Mouse (Mus musculus): ENCODE data around the gene Trim68. TPM values are rescaled to one million over a fixed set of nuclear protein-coding genes. Genes with fewer than 3 reads are reported as not detected.

The Trim68 gene
- 14.8 and 22.7 TPM in 2 replicates for polyA plus RNA-seq (2012; rRNA removed)

DNA sequence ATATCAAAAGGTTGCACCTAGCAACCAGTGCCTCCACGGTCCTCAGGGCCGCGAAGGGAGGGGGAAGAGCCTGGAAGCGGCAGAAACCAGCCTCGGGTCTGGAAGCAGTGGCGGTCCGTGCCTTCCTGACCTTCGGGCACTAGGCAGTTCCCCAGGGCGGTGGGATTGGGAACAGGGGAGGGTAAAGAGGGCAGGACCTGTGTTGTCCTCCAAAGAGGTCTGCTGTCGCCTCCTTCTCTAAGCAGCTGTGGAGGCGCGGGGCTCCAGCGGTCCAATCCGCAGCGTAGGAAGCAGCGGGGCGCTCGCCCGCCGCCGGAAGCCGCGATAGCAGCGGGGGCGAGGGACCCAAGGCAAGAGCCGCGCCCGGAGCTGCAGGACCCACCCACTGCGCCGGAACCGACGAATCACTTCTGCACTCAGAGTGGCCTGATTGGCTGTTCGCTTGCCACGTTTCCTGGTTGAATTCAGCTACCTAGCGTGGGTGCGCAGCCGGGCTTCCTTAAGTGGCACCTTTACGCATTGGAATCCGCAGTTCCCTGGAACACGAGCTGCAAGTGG lies at the start of gene Trim68:
Gene Trim68 (minus strand): TSS at position 384 of the 558 bp plus-strand sequence.

GRCm38 (mm10) chr7:102727391-102727790 lies 40.3 kb upstream of the Trim68 start, which contains the start of gene Olfr559:
TSS of gene Olfr559 (minus strand) at chr7:102727491.

DNA sequence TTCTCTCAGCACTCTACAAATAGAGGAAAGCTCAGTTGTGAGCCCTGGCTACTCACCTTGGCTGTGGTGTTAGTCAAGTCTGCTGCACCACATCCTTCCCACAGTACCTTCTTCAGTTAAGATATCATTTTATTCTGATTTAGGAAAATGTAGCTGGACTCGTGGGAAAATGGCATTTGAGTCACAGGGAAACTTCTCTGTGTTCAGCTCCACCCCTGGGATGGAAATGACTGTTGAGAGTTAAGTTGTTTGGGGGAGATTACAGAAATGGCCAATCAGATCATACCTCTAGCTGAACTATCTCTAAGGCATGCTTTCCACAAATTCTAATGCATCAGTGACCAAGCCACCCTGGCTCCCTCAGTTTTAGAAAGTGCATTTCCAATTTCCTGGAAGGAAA lies 31.8 kb upstream of the Trim68 start, which contains the start of gene Olfr33:
Gene Olfr33 (minus strand): TSS at position 101 of the 400 bp plus-strand sequence.

DNA sequence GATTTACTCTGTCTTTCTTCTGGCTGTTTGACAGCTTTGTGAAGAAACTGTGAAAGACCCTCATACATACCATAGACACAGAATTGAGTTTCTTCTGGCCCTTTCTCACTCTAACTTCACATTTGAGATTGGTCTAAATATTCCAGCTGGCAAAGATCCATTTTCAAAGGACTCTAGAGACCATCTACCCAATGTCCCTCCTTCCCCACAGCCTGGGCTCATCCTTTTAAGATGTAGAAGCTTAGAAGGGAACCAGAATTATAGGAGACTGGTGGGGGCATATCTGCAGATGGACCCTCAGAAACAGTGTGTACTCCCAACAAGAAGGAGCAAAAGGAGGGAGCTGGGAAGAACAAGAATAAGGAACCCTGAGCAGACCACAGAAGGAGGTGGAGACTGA lies 14.8 kb upstream of the Trim68 start, which contains the start of gene Olfr558:
Gene Olfr558 (plus strand): TSS at position 301 of the 400 bp plus-strand sequence.

DNA sequence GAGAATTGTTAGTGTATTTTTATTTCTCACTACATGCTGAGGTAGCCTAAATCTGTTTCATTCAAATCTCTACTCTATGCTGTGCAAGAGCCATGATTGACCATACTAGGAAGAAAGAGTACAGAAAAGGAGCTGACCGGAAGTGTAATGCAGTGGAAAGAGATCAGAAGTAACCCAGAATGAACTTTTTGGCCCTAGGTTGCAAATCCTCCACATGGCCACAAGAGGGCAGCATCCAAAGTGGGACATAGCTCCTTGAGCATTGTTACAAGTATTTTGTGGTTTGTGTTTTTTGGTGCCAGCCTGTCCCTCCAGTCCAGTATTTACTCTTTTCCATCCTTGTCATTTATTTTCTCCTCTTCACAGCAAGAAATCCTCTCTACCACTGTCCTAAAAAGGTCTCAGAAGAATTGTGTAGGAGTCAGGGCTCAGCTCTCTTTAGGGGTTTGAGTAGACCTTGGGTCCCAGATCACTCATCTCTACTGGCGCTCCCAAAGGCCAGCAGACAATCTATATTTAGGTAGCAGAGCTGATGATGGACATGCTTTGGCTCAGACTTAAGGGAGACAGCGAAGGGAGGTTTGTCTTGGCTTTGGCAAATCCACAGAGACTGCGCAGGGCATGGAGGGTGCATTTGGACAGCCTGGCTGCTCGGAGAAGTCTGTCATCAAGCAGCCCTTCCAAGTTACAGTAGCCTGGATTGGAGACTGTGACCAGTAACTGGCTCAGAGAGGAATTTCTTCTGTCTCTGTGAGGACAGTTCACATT lies 8.4 kb upstream of the Trim68 start, which contains the start of gene Olfr557:
Gene Olfr557 (plus strand): TSS at position 553 of the 768 bp plus-strand sequence.

DNA sequence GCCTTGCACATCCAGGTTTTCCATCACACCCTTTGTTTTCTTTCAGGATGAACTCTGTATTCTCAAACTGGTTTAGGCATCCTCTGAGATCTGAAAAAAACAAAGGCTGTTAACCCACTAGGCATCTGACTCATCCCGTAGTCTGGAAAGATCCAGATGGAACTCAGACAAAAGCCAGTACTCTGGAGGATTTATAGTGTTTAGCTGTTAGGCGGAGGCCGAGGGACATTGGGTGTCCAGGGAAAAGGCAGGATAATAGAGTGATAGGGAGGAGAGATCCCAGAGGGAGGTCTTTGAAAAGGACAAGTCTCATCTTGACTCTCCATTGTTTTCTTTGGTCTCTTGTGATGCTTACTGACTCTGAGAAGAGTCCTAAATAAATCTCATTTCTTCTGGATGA lies 22.5 kb downstream of the Trim68 start, which contains the start of gene Olfr556:
Gene Olfr556 (plus strand): TSS at position 301 of the 400 bp plus-strand sequence.

DNA sequence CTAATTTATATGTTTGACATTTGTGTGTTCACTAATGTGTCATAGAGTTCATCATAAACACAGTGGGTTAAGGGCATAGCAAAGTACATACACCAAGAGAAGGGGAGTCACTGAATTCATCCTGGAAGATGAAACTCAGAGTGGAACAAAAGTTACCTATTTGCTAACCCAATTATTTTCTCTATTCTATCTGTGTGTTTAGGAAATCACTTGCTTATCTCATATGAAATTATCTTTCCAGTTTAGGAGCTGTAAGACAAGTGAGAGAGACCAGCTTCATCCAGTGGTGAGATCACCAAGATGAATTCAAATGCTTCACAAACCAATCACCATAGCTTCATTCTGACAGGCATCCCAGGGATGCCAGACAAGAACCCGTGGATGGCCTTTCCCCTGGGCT lies 28.6 kb downstream of the Trim68 start, which contains the start of gene Olfr555:
Gene Olfr555 (plus strand): TSS at position 301 of the 400 bp plus-strand sequence.

GRCm38 (mm10) chr7:102638132-102638531 lies 49.0 kb downstream of the Trim68 start, which contains the start of gene Olfr554:
TSS of gene Olfr554 (plus strand) at chr7:102638432.

Other genes starting within 250 kb of the Trim68 start
- gene Rrm1, start 245.6 kb downstream of the Trim68 start, polyA plus RNA-seq (2012; rRNA removed): 56.1 and 67.0 TPM in 2 replicates
- gene Olfr543, start 205.6 kb downstream of the Trim68 start, polyA plus RNA-seq (2012; rRNA removed): not detected in 2 replicates
- gene Olfr544, start 199.0 kb downstream of the Trim68 start, polyA plus RNA-seq (2012; rRNA removed): not detected in 2 replicates
- not detected in 2 replicates for gene Olfr545, start 187.8 kb downstream of the Trim68 start, polyA plus RNA-seq (2012; rRNA removed)
- gene Olfr547, start 152.6 kb downstream of the Trim68 start, polyA plus RNA-seq (2012; rRNA removed): not detected in 2 replicates
- gene Olfr548-ps1, start 146.4 kb downstream of the Trim68 start, polyA plus RNA-seq (2012; rRNA removed): not detected in 2 replicates
- not detected in 2 replicates for gene Olfr549, start 137.5 kb downstream of the Trim68 start, polyA plus RNA-seq (2012; rRNA removed)
- gene Trim21, start 121.8 kb downstream of the Trim68 start, polyA plus RNA-seq (2012; rRNA removed): 2.2 and 3.0 TPM in 2 replicates
- gene Olfr550, start 115.9 kb downstream of the Trim68 start, polyA plus RNA-seq (2012; rRNA removed): not detected in 2 replicates
- gene Olfr551, start 95.4 kb downstream of the Trim68 start, polyA plus RNA-seq (2012; rRNA removed): not detected in 2 replicates
- gene Olfr552, start 89.6 kb downstream of the Trim68 start, polyA plus RNA-seq (2012; rRNA removed): 0.01 TPM in 1 of 2 replicates, not detected in the other
- gene Olfr553, start 69.1 kb downstream of the Trim68 start, polyA plus RNA-seq (2012; rRNA removed): not detected in 2 replicates
- gene Olfr554, start 48.9 kb downstream of the Trim68 start, polyA plus RNA-seq (2012; rRNA removed): not detected in 2 replicates
- gene Olfr555, start 28.5 kb downstream of the Trim68 start, polyA plus RNA-seq (2012; rRNA removed): not detected in 2 replicates
- not detected in 2 replicates for gene Olfr556, start 22.4 kb downstream of the Trim68 start, polyA plus RNA-seq (2012; rRNA removed)
- not detected in 2 replicates for gene Olfr557, start 8.6 kb upstream of the Trim68 start, polyA plus RNA-seq (2012; rRNA removed)
- 0.07 and 0.29 TPM in 2 replicates for gene Olfr558, start 14.9 kb upstream of the Trim68 start, polyA plus RNA-seq (2012; rRNA removed)
- not detected in 2 replicates for gene Olfr33, start 31.7 kb upstream of the Trim68 start, polyA plus RNA-seq (2012; rRNA removed)
- gene Olfr559, start 40.2 kb upstream of the Trim68 start, polyA plus RNA-seq (2012; rRNA removed): not detected in 2 replicates
- gene Olfr560, start 72.0 kb upstream of the Trim68 start, polyA plus RNA-seq (2012; rRNA removed): not detected in 2 replicates
- 0.09 and 0.43 TPM in 2 replicates for gene Olfr78, start 72.1 kb upstream of the Trim68 start, polyA plus RNA-seq (2012; rRNA removed)
- not detected in 2 replicates for gene Olfr561, start 83.9 kb upstream of the Trim68 start, polyA plus RNA-seq (2012; rRNA removed)
- not detected in 2 replicates for gene Olfr564, start 116.2 kb upstream of the Trim68 start, polyA plus RNA-seq (2012; rRNA removed)
- not detected in 2 replicates for gene Olfr566, start 171.4 kb upstream of the Trim68 start, polyA plus RNA-seq (2012; rRNA removed)
- not detected in 2 replicates for gene Olfr568, start 189.8 kb upstream of the Trim68 start, polyA plus RNA-seq (2012; rRNA removed)
- not detected in 2 replicates for gene Olfr569, start 203.6 kb upstream of the Trim68 start, polyA plus RNA-seq (2012; rRNA removed)
- gene Olfr570, start 207.2 kb upstream of the Trim68 start, polyA plus RNA-seq (2012; rRNA removed): 0.12 and 0.13 TPM in 2 replicates
- gene Olfr571, start 230.2 kb upstream of the Trim68 start, polyA plus RNA-seq (2012; rRNA removed): 0.09 TPM in 1 of 2 replicates, not detected in the other
- not detected in 2 replicates for gene Olfr572, start 237.1 kb upstream of the Trim68 start, polyA plus RNA-seq (2012; rRNA removed)